Mouse (Mus musculus): ENCODE data around the gene Ccdc92b. TPM values are rescaled to one million over a fixed set of nuclear protein-coding genes. Genes with fewer than 3 reads are reported as not detected.
A peak's percentile ranks its signal among the peaks of the same experiment; 100 is the strongest.

The Ccdc92b gene
- total RNA-seq, 2 experiments from 2014 or later, result 0.05 TPM; not detected in 1

- peak; percentile 34 for ATAC-seq (replicated peaks; ENCODE audit: poor library complexity)
Observed at GRCm38 (mm10) chr11:74610545-74611176, 8.7 kb upstream of the Ccdc92b start, which contains the start of gene Rap1gap2. Rap1gap2 (minus strand) TSS chr11:74610915.

- no peak for ATAC-seq (replicated peaks; ENCODE audit: poor library complexity)
Observed at GRCm38 (mm10) chr11:74611437-74611836, 8.0 kb upstream of the Ccdc92b start.

- no peak for ATAC-seq (replicated peaks; ENCODE audit: poor library complexity)
Observed at GRCm38 (mm10) chr11:74613428-74613827, 6.0 kb upstream of the Ccdc92b start.

GRCm38 (mm10) chr11:74615571-74615970, 3.8 kb upstream of the Ccdc92b start:
- no peak for ATAC-seq (replicated peaks; ENCODE audit: poor library complexity)

GRCm38 (mm10) chr11:74619956-74620300, 523 bp downstream of the Ccdc92b start:
- no peak for ATAC-seq (replicated peaks; ENCODE audit: poor library complexity)

GRCm38 (mm10) chr11:74621974-74622669, 2.7 kb downstream of the Ccdc92b start:
- ATAC-seq (replicated peaks; ENCODE audit: poor library complexity), result peak; percentile 87

GRCm38 (mm10) chr11:74623693-74624092, 4.3 kb downstream of the Ccdc92b start:
- ATAC-seq (replicated peaks; ENCODE audit: poor library complexity), result no peak

GRCm38 (mm10) chr11:74625333-74625732, 5.9 kb downstream of the Ccdc92b start:
- ATAC-seq (replicated peaks; ENCODE audit: poor library complexity), result peak; percentile 54

GRCm38 (mm10) chr11:74627481-74627880, 8.1 kb downstream of the Ccdc92b start:
- no peak for ATAC-seq (replicated peaks; ENCODE audit: poor library complexity)

- ATAC-seq (replicated peaks; ENCODE audit: poor library complexity), result no peak
Observed at GRCm38 (mm10) chr11:74631880-74632789, 12.7 kb downstream of the Ccdc92b start.

- peak; percentile 78 for ATAC-seq (replicated peaks; ENCODE audit: poor library complexity)
Observed at GRCm38 (mm10) chr11:74634490-74635275, 15.3 kb downstream of the Ccdc92b start.

- ATAC-seq (replicated peaks; ENCODE audit: poor library complexity), result no peak
Observed at GRCm38 (mm10) chr11:74637486-74637885, 18.1 kb downstream of the Ccdc92b start.

- ATAC-seq (replicated peaks; ENCODE audit: poor library complexity), result peak; percentile 89
Observed at GRCm38 (mm10) chr11:74637971-74638790, 18.8 kb downstream of the Ccdc92b start.

GRCm38 (mm10) chr11:74638791-74639411, 19.5 kb downstream of the Ccdc92b start:
- no peak for ATAC-seq (replicated peaks; ENCODE audit: poor library complexity)

GRCm38 (mm10) chr11:74639628-74640027, 20.2 kb downstream of the Ccdc92b start:
- no peak for ATAC-seq (replicated peaks; ENCODE audit: poor library complexity)

GRCm38 (mm10) chr11:74647966-74648365, 28.6 kb downstream of the Ccdc92b start:
- ATAC-seq (replicated peaks; ENCODE audit: poor library complexity), result peak; percentile 47

GRCm38 (mm10) chr11:74648676-74649075, 29.3 kb downstream of the Ccdc92b start:
- ATAC-seq (replicated peaks; ENCODE audit: poor library complexity), result peak; percentile 27

- ATAC-seq (replicated peaks; ENCODE audit: poor library complexity), result peak; percentile 86
Observed at GRCm38 (mm10) chr11:74649095-74649646, 29.8 kb downstream of the Ccdc92b start, which contains the start of gene Cluh. Cluh (plus strand) TSS chr11:74649495.
